Mouse (Mus musculus) CH12.LX (cell line): ENCODE measurements around the gene B4galt3. TPM values are rescaled to one million over a fixed set of nuclear protein-coding genes. Genes with fewer than 3 reads are reported as not detected.
A peak's percentile ranks its signal among the peaks of the same experiment; 100 is the strongest.

Source experiments
- DNase-seq: peaks from one replicate; pipeline ENCODE4 v3.0.0-alpha.2; 2013; ENCODE audit errors: extremely low read depth
- H3K27ac ChIP-seq: 2 replicates; pipeline ENCODE4 v1.5.1; 2012; ENCODE audit warnings: low read depth, mild to moderate bottlenecking, control low read depth, moderate library complexity; ENCODE audit not compliant: insufficient read depth
- H3K27me3 ChIP-seq: replicated peaks from 2 replicates; pipeline ENCODE3; 2012; ENCODE audit warnings: inconsistent platforms
- H3K36me3 ChIP-seq, 2 experiments: replicated peaks in 1 of 2; 2 replicates each; pipeline versions ENCODE3 to v1.6.1; 2012; ENCODE audit warnings: inconsistent platforms in 1 of 2, low read length in 1 of 2, mild to moderate bottlenecking in 1 of 2, mixed read lengths in 1 of 2, moderate library complexity in 1 of 2; ENCODE audit not compliant: control insufficient read depth in 1 of 2, insufficient read depth in 1 of 2
- H3K4me1 ChIP-seq, 2 experiments: 2 replicates each; pipeline ENCODE4 v1.6.1; 2012; ENCODE audit warnings: inconsistent platforms in 1 of 2, moderate library complexity in 1 of 2; ENCODE audit not compliant: insufficient read depth in 2 of 2, control insufficient read depth in 1 of 2
- H3K4me2 ChIP-seq: 2 replicates; pipeline ENCODE4 v1.6.1; 2012; ENCODE audit warnings: low read depth, mild to moderate bottlenecking, control low read depth; ENCODE audit not compliant: poor library complexity, insufficient read depth, severe bottlenecking
- H3K4me3 ChIP-seq, 3 experiments: fragments of 150-350 bp in 1 of 3; sonication (generic) in 1 of 3; replicated peaks in 1 of 3; 2 replicates each; pipeline versions ENCODE3 to v1.5.1; 2011 to 2012; ENCODE audit warnings: low read depth in 2 of 3, low read length in 2 of 3, mild to moderate bottlenecking in 2 of 3, moderate library complexity in 2 of 3, control low read depth in 1 of 3, improper control_type of control experiment in 1 of 3, inconsistent platforms in 1 of 3, mixed read lengths in 1 of 3; ENCODE audit not compliant: poor library complexity in 1 of 3
- H3K79me2 ChIP-seq: replicated peaks from 2 replicates; pipeline ENCODE4 v1.6.1; 2012; ENCODE audit warnings: mild to moderate bottlenecking, moderate library complexity; ENCODE audit not compliant: control insufficient read depth, poor library complexity, insufficient read depth, severe bottlenecking; ENCODE audit errors: extremely low read depth
- H3K9ac ChIP-seq: 2 replicates; pipeline ENCODE4 v1.6.1; 2012; ENCODE audit warnings: low read depth, mild to moderate bottlenecking, control low read depth, moderate library complexity; ENCODE audit not compliant: insufficient read depth
- H3K9me3 ChIP-seq: replicated peaks from 2 replicates; pipeline ENCODE3; 2012; ENCODE audit warnings: low read length, inconsistent platforms, mixed read lengths
- BHLHE40 ChIP-seq: IDR thresholded peaks from 2 replicates; pipeline ENCODE4 v1.6.1; 2011; ENCODE audit warnings: mild to moderate bottlenecking, low read depth, low read length, improper control_type of control experiment
- CHD1 ChIP-seq: IDR thresholded peaks from 2 replicates; pipeline ENCODE4 v1.6.1; 2012; ENCODE audit warnings: low read depth, low read length, improper control_type of control experiment, inconsistent platforms
- CTCF ChIP-seq, 2 experiments: IDR thresholded peaks in 1 of 2; conservative IDR thresholded peaks in 1 of 2; 2 replicates each; pipeline ENCODE4 v1.5.1; 2011 to 2012; ENCODE audit warnings: low read depth in 2 of 2, low read length in 2 of 2, improper control_type of control experiment in 1 of 2, inconsistent platforms in 1 of 2, mild to moderate bottlenecking in 1 of 2, moderate library complexity in 1 of 2
- EP300 ChIP-seq: IDR thresholded peaks from 2 replicates; pipeline ENCODE4 v1.6.1; 2011; ENCODE audit warnings: low read length, improper control_type of control experiment
- IRF4 ChIP-seq: IDR thresholded peaks from 2 replicates; pipeline ENCODE4 v1.6.1; 2014; ENCODE audit warnings: low read depth, mild to moderate bottlenecking, inconsistent platforms, low read length, improper control_type of control experiment
- MAZ ChIP-seq: IDR thresholded peaks from 2 replicates; pipeline ENCODE4 v1.6.1; 2012; ENCODE audit warnings: low read depth, mild to moderate bottlenecking, inconsistent platforms, low read length, improper control_type of control experiment, moderate library complexity
- MEF2A ChIP-seq: IDR thresholded peaks from 2 replicates; pipeline ENCODE4 v1.6.1; 2014; ENCODE audit warnings: low read depth, mild to moderate bottlenecking, inconsistent platforms, low read length, improper control_type of control experiment, borderline replicate concordance
- NRF1 ChIP-seq: IDR thresholded peaks from 2 replicates; pipeline ENCODE4 v1.6.1; 2014; ENCODE audit warnings: low read depth, mild to moderate bottlenecking, inconsistent platforms, low read length, improper control_type of control experiment, moderate library complexity
- POLR2AphosphoS2 ChIP-seq: IDR thresholded peaks from 2 replicates; pipeline ENCODE4 v1.6.1; 2011; ENCODE audit warnings: low read depth, low read length, improper control_type of control experiment
- RAD21 ChIP-seq: IDR thresholded peaks from 2 replicates; pipeline ENCODE4 v1.6.1; 2011; ENCODE audit warnings: low read depth, mild to moderate bottlenecking, low read length, improper control_type of control experiment, moderate library complexity
- SMC3 ChIP-seq: IDR thresholded peaks from 2 replicates; pipeline ENCODE4 v1.6.1; 2011; ENCODE audit warnings: low read depth, low read length, improper control_type of control experiment
- TBP ChIP-seq: conservative IDR thresholded peaks from 2 replicates; pipeline ENCODE4 v1.6.1; 2011; ENCODE audit warnings: low read depth, low read length, improper control_type of control experiment
- TCF12 ChIP-seq: IDR thresholded peaks from 2 replicates; pipeline ENCODE4 v1.6.1; 2014; ENCODE audit warnings: low read depth, mild to moderate bottlenecking, inconsistent platforms, low read length, improper control_type of control experiment
- UBTF ChIP-seq: IDR thresholded peaks from 2 replicates; pipeline ENCODE4 v1.6.1; 2012; ENCODE audit warnings: low read depth, mild to moderate bottlenecking, inconsistent platforms, low read length, improper control_type of control experiment, moderate library complexity
- USF1 ChIP-seq: IDR thresholded peaks from 2 replicates; pipeline ENCODE4 v1.6.1; 2014; ENCODE audit warnings: low read depth, mild to moderate bottlenecking, inconsistent platforms, low read length, improper control_type of control experiment
- USF2 ChIP-seq: conservative IDR thresholded peaks from 2 replicates; pipeline ENCODE4 v1.6.1; 2011; ENCODE audit warnings: low read depth, low read length, improper control_type of control experiment
- ZNF384 ChIP-seq: IDR thresholded peaks from 2 replicates; pipeline ENCODE4 v1.6.1; 2012; ENCODE audit warnings: low read depth, low read length, improper control_type of control experiment, inconsistent platforms
- dilution Hi-C: fragments of 300-500 bp; cut with MboI; formaldehyde crosslinking; loops from 2 replicates; pipeline ENCODE4 v1.14.3; 2020; ENCODE audit warnings: low sequenced_read_pairs; ENCODE audit not compliant: extremely low pct_unique_long_range_greater_than_20kb, extremely low pct_ligation_motif_present
- in situ Hi-C: fragments of 300-500 bp; cut with MboI; formaldehyde crosslinking; loops from 3 replicates; pipeline ENCODE4 v1.14.3; 2019; ENCODE audit warnings: low sequenced_read_pairs, low pct_ligation_motif_present, low pct_unique_long_range_greater_than_20kb, mixed read lengths
- polyA plus RNA-seq: library from polyadenylated mRNA; unstranded; fragments of >175 nt; gene quantifications from 2 replicates; pipeline ENCODE4 v1.2.1, GENCODE M21; 2012; ENCODE audit warnings: low read depth; ENCODE audit not compliant: insufficient read length
- total RNA-seq, 2 experiments: library from RNA; depleted of rRNA; stranded (reverse); fragments of 300-350 nt in 1 of 2; fragments of >200 nt in 1 of 2; gene quantifications; 2 replicates each; pipeline ENCODE4 v1.2.3; 2012 to 2014

B4galt3 gene
- total and polyA plus RNA-seq, 3 experiments = 19.3 to 27.8 (median 23.1) TPM

DNA sequence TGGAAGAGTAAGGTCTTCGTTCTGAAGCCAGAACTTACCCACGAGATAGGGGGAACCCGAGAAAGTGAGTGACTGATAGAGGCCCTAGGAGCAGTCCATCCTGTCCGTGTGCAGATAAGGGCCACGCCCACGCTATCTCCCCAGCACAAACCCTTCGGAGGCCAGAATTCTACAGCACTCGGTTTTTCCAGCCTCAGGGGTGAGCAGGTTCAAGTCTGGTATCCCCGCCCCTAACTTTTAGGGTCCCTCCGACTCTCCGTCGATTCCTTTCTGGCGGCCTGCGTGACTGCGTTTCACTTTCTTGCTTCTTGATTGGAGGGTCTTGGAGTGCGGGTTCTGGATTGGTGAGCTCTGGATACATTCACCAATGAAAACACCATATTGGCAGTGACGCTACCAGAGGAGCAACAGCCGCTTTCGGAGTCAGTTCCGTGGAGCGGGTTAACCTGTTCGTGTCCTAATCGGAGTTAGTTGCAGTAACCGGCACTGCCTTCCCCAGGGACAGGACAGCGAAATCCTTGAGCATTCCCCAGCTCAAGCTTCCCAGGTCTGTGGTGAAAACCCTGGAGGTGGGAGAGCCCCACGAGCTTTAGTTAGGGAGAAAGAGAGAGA is 10.9 kb downstream of the B4galt3 start, which contains the start of gene Ppox (continued):
- 0 out of 2 replicates have a peak, but pooled peaks have one; percentile 8 for TF ChIP-seq BHLHE40
- no peak for TF ChIP-seq MAZ
- TF ChIP-seq USF1 = no peak
- no peak for TF ChIP-seq CHD1
- TF ChIP-seq CTCF (conservative IDR thresholded peaks at IDR 0.05 in 1 of 2, IDR thresholded peaks at IDR 0.05 in 1 of 2; ENCODE audit: low read depth in 2 of 2, low read length in 2 of 2) = no peak
- peak; percentile 37; the same call in 1 of the 2 replicates for TF ChIP-seq TCF12
- no peak for TF ChIP-seq MEF2A
- no peak for TF ChIP-seq ZNF384
- 0 out of 2 replicates have a peak, but pooled peaks have one; percentile 43 for TF ChIP-seq TBP
- TF ChIP-seq UBTF = no peak
- TF ChIP-seq EP300 = no peak
- no peak for TF ChIP-seq SMC3

GRCm38 (mm10) chr1:171281528-171281923 is 11.4 kb downstream of the B4galt3 start:
- H3K4me2 ChIP-seq = peak overlapping the region; percentile 70
- in situ Hi-C loops = no loop called here
- peak; percentile 78 for DNase-seq
- peak overlapping the region; percentile 59 to 92 (median 70) for H3K4me3 ChIP-seq
- dilution Hi-C loops = no loop called here
- H3K27ac ChIP-seq = peak overlapping the region; percentile 58
- peak; percentile 65 to 77 for TF ChIP-seq CTCF (conservative IDR thresholded peaks at IDR 0.05 in 1 of 2, IDR thresholded peaks at IDR 0.05 in 1 of 2; ENCODE audit: low read depth in 2 of 2, low read length in 2 of 2)
- peak; percentile 37 for TF ChIP-seq RAD21
- TF ChIP-seq BHLHE40 = no peak
- TF ChIP-seq USF2 = no peak
- TF ChIP-seq IRF4 = 0 out of 2 replicates have a peak, but pooled peaks have one; percentile 3
- 0 out of 2 replicates have a peak, but pooled peaks have one; percentile 13 for TF ChIP-seq NRF1
- TF ChIP-seq POLR2AphosphoS2 = no peak
- TF ChIP-seq TCF12 = peak; percentile 0; the same call in 1 of the 2 replicates
- peak; percentile 48; the same call in 1 of the 2 replicates for TF ChIP-seq SMC3
- H3K79me2 ChIP-seq = no peaks in the 10 kb centered on the region
- peaks cover 0 to 31% of the 10 kb centered on the region in 2 experiments; a peak in 2 of 4 replicates for H3K4me1 ChIP-seq
- no peaks in the 10 kb centered on the region for H3K27me3 ChIP-seq
- peaks cover 41 to 72% of the 10 kb centered on the region in 2 experiments for H3K36me3 ChIP-seq
- H3K9ac ChIP-seq = peak overlapping the region; percentile 77
- no peaks in the 10 kb centered on the region for H3K9me3 ChIP-seq
